Comparison of ENCODE assay signal across 26 mouse cellular contexts in the genomic region with DNA sequence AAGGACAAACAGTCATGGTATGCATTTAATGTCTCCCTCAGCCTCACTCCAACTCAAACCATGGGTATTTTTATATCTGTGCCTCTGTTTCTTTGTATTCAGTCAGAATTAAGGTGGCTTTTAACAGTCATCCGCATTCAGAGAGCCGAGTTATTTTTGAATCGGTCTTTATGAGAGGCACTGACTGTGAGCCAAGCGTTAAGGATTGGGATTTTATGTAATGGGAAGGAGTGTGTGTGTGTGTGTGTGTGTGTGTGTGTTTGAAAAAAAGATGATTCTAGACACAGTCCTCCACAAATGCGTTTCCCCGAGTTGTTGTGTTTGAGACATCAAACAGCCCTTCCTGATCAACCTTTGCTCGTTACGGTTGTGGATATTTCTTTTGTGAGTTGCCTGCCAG.
DNase-seq lines count a peak whose midpoint lies in the region; ATAC-seq and TF ChIP-seq lines count a peak whose summit lies in the region.
"Had no signal": no experiment of that assay in that cellular context is flagged by ENCODE, and none has a peak within 500 bp of the region (broad histone marks: within the 10 kb centered on the region; RNA-seq: fewer than 3 reads in every experiment).

No protein-coding gene starts in this region.

- no peak overlapping the region; the same call in 1 of the 2 replicates for H3K27ac ChIP-seq in heart, embryonic 16.5 days (ENCODE audit: low read length)
- no peak overlapping the region for H3K27ac ChIP-seq in heart, embryonic 10.5 days
- H3K27ac ChIP-seq in left cerebral cortex, adult 2 months = peak overlapping the region; percentile 63
- H3K27ac ChIP-seq in limb, embryonic 15.5 days = 0 out of 2 replicates have a peak overlapping the region, but pooled peaks have one; percentile 1
- H3K27ac ChIP-seq: embryonic facial prominence, embryonic 13.5 days; liver, embryonic 15.5 days; midbrain, embryonic 10.5 days; midbrain, embryonic 15.5 days had no signal

- no peaks in the 10 kb centered on the region for H3K27me3 ChIP-seq in heart, embryonic 16.5 days (ENCODE audit: control insufficient read depth, insufficient read depth, low read length)
- no peaks in the 10 kb centered on the region for H3K27me3 ChIP-seq in heart, embryonic 10.5 days (ENCODE audit: insufficient read depth, poor library complexity, severe bottlenecking)
- no peaks in the 10 kb centered on the region for H3K27me3 ChIP-seq in limb, embryonic 15.5 days
- H3K27me3 ChIP-seq: embryonic facial prominence, embryonic 13.5 days; liver, embryonic 15.5 days; midbrain, embryonic 15.5 days had no signal

- no peak for TF ChIP-seq CTCF in left cerebral cortex, adult 2 months (IDR thresholded peaks at IDR 0.05)

- DNase-seq in heart, embryonic 10.5 days (ENCODE audit: low spot score) = no peak
- DNase-seq in left cerebral cortex, adult 2 months (ENCODE audit: extremely low spot score in 1 of 2, low spot score in 2 of 2) = no peak
- no peak for DNase-seq in left cerebral cortex, postnatal 25 days (ENCODE audit: low spot score in 2 of 2)
- DNase-seq in brain, adult 2 months (ENCODE audit: low read depth, low spot score) = peak; percentile 72
- no peak for DNase-seq in ovary, adult 18-20 months (ENCODE audit: low spot score)
- DNase-seq in adrenal gland, postnatal 4 days (ENCODE audit: low spot score in 2 of 2) = no peak
- DNase-seq: adrenal gland, adult 2 months; adrenal gland, postnatal 36 days; B cell, adult 2 months; cerebellum, adult 8-10 months; gastrocnemius, postnatal 10 days; kidney, adult 18-20 months; left cerebral cortex, postnatal 4 days; lung, embryonic 14.5 days; lung, postnatal 14 days; right cerebral cortex, adult 18-20 months; spleen, adult 18-20 months; thymus, postnatal 14 days had no signal

- H3K4me2 ChIP-seq in heart, embryonic 16.5 days (ENCODE audit: low read depth, low read length) = no peak overlapping the region
- H3K4me2 ChIP-seq in limb, embryonic 15.5 days = no peak overlapping the region
- H3K4me2 ChIP-seq: embryonic facial prominence, embryonic 13.5 days; liver, embryonic 15.5 days; lung, embryonic 14.5 days; midbrain, embryonic 15.5 days had no signal

- intact Hi-C loops in left cerebral cortex, adult 2 months (cut with DNase I) = no loop called here
- intact Hi-C loops in left cerebral cortex, postnatal 25 days (cut with DNase I) = no loop called here

- no peaks in the 10 kb centered on the region for H3K9me3 ChIP-seq in heart, embryonic 16.5 days (replicated peaks; ENCODE audit: control insufficient read depth, low read length)
- no peaks in the 10 kb centered on the region for H3K9me3 ChIP-seq in heart, embryonic 10.5 days
- H3K9me3 ChIP-seq in limb, embryonic 15.5 days = no peaks in the 10 kb centered on the region
- H3K9me3 ChIP-seq: embryonic facial prominence, embryonic 13.5 days; liver, embryonic 15.5 days; midbrain, embryonic 10.5 days; midbrain, embryonic 15.5 days had no signal

- H3K36me3 ChIP-seq in heart, embryonic 16.5 days (ENCODE audit: control insufficient read depth, insufficient read depth) = no peaks in the 10 kb centered on the region
- no peaks in the 10 kb centered on the region for H3K36me3 ChIP-seq in heart, embryonic 10.5 days
- no peaks in the 10 kb centered on the region for H3K36me3 ChIP-seq in limb, embryonic 15.5 days
- H3K36me3 ChIP-seq: embryonic facial prominence, embryonic 13.5 days; liver, embryonic 15.5 days; midbrain, embryonic 10.5 days; midbrain, embryonic 15.5 days had no signal

- no peak for ATAC-seq in heart, embryonic 16.5 days (replicated peaks; ENCODE audit: extremely low read depth, insufficient read depth, low FRiP score)
- no peak for ATAC-seq in limb, embryonic 15.5 days (ENCODE audit: insufficient number of reproducible peaks, low FRiP score, low TSS enrichment, low read depth)
- ATAC-seq: activated CD4-positive, CD25-positive, alpha-beta regulatory T cell, adult 4 months; inflammation-experienced regulatory T-cells, adult 6 months had no signal

- H3K4me1 ChIP-seq in heart, embryonic 16.5 days (ENCODE audit: control insufficient read depth, insufficient read depth, low read length) = peaks cover 8% of the 10 kb centered on the region
- peaks cover 19% of the 10 kb centered on the region; the same call in 1 of the 2 replicates for H3K4me1 ChIP-seq in heart, embryonic 10.5 days
- peaks cover 23% of the 10 kb centered on the region for H3K4me1 ChIP-seq in limb, embryonic 15.5 days
- H3K4me1 ChIP-seq: liver, embryonic 15.5 days had no signal

- WGBS in heart, embryonic 16.5 days = 59% methylated on average over 8 of the region's 8 CpGs
- 82% methylated on average over 8 of the region's 8 CpGs for WGBS in heart, embryonic 10.5 days
- WGBS in limb, embryonic 15.5 days = 47% methylated on average over 8 of the region's 8 CpGs

- peak overlapping the region; percentile 15; the same call in 1 of the 2 replicates for H3K9ac ChIP-seq in heart, embryonic 16.5 days (ENCODE audit: low read length)
- no peak overlapping the region for H3K9ac ChIP-seq in limb, embryonic 15.5 days
- H3K9ac ChIP-seq: embryonic facial prominence, embryonic 13.5 days; liver, embryonic 15.5 days; lung, embryonic 14.5 days; midbrain, embryonic 15.5 days had no signal

- no peak overlapping the region for H3K4me3 ChIP-seq in heart, embryonic 16.5 days (ENCODE audit: low read length)
- H3K4me3 ChIP-seq in heart, embryonic 10.5 days = no peak overlapping the region
- H3K4me3 ChIP-seq in left cerebral cortex, adult 2 months = no peak overlapping the region
- no peak overlapping the region for H3K4me3 ChIP-seq in limb, embryonic 15.5 days
- H3K4me3 ChIP-seq: embryonic facial prominence, embryonic 13.5 days; liver, embryonic 15.5 days; midbrain, embryonic 10.5 days; midbrain, embryonic 15.5 days had no signal

Comparison
In these comparisons a context has a peak if more than half of its experiments do, and no peak if none do; other contexts are left out.
1. H3K27ac ChIP-seq: peak in left cerebral cortex, adult 2 months (single experiment) and limb, embryonic 15.5 days (single experiment); none in heart, embryonic 16.5 days (single experiment) and heart, embryonic 10.5 days (single experiment).